Mouse (Mus musculus) embryo, embryonic 11 days (tissue): ENCODE measurements around the gene Sec24a.
A peak's percentile ranks its signal among the peaks of the same experiment; 100 is the strongest.

Source experiments
- DNase-seq: peaks from one replicate; pipeline ENCODE4 v3.0.0-alpha.2; 2015

Sec24a gene

DNA sequence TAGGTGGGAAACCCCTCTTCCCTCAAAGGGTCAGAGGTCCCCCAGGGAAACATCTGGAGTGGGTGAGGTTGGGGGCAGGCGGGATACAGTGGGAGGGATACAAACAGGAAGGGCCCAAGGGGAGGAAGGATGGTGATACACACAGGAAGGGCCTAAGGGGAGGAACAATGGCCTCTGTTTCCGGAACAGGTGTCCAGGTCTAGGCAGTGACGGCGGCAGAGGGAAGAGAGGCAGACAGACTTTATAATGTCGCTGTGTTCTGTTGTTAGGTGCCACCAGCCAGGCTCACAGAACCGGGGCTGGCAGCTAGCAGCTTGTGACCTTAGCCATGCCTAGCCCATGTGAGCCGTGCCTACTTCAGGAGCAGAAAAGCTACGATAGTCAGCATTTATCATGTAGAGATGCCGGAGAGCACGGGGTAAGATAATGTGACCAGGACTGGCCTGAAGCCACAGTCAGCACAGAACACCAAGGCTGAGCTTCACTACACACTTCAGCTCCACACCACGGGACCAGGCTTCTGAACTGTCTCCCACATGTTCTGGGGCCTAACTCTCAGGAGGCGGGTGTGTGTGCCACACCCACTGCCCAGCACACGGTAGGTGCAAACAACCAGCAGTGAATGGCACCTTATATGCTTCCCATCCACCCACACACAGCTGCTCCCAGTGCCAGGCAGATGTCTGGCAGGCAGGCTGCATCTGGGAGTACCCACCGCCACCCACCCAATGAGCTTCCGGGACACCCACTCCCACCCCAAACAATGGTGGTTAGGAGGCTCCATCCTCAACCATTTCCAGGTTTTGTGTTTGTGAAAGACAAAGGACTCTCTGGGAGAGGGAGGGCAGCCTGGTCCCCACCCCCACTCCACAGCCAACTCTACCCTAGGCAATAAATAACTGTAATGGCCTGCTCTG, 116.4 kb downstream of the Sec24a start:
- peak; percentile 18 for DNase-seq

DNA sequence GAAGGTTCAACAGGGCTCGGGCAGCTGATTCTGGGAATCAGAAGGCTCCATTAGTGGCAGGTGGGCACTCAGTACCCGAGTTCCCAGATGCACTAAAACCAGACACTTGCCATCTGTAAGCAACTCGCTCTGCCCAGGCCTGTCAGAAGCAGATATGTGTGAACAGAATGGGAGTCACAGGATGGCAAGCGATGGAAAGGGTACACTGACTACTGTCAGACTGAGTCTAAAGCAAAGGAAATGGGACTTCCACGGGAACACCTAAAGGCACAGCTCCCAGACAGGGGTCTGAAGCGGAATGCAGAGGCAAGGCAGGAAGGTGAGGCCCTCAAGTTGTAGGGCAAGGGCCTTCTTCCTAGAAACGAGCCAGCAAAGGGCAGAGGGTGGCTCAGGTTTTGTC, 117.2 kb downstream of the Sec24a start:
- DNase-seq: no peak

DNA sequence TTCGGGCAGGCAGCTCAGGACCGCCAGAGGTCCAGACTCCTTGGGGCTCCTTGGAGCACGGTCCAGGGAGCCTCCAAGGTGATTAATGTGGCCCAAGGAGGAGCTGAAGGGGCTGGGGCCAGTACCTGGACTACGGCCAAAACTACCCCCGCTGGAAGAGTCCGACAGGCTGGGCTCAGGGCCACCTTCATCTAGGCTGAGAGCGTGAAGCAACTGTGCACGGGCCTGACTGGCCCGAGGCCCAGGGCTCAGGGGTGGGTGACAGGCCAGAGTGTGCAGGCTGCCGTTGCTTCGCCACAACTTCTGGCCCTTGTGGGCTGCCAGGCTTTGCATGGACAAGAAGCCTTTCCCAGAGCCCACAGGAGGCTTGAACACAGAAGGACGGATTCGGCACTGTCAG, 118.1 kb downstream of the Sec24a start:
- DNase-seq: no peak

DNA sequence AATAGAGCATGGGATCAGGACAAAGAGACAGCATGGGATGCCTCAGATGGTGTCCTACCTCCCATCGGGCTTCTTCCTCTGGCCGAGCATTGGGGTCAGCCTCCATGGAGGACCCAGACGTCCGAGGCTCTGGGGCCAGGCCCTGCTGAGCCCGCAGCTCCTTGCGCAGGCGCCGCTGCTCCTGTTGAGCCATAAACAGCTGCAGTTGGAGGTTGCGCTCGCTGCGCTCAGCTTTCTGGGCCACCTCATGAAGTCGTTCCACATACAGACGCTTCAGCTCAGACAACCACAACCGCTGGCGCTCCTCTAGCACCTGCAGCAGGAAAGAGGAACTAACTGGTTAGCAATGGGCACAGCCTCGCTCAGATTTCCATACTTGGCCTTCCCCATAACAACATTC, 119.2 kb downstream of the Sec24a start:
- no peak for DNase-seq

DNA sequence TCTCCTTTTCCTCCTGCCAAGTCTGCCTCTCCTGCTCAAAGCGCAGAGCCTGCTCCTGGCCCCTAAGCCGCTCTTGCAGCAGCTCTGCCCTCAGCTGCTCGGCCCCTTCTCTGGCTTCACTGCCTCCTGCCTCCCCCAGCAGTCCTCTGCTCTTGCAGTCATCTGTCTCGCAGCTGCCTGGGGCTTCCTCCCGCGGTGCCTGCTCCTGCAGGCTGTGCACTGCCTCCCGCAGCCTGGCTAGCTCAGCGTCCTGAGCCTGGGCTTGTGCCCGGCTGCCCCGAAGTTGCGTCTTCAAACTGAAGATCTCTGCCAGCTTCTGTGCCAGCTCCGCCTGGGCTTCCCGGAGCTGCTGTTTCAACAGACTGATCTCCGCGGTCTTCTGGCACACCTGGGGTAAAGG, 119.7 kb downstream of the Sec24a start:
- DNase-seq: no peak

DNA sequence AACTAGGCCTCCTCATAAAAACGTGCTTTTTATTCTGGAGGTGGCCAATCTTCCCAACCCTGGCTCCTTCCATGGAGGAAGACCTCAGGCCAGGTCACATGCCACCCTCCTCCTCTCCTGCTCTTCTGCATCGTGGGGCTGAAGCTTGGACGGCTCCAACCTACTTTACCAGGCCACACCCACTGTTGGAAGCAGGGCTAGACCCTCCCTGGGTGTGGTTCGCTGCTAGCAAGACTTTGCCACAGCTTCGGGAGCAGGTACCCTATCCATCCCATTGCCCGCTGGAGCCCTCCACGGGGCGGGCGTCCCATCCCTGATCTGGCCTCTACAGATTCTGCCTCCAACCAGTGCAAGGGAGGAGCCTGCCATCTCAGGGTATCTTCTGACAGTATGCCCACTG, 120.2 kb downstream of the Sec24a start:
- DNase-seq: no peak
